Mouse (Mus musculus) embryonic facial prominence, embryonic 12.5 days (tissue): ENCODE data around the gene Thumpd1. TPM values are rescaled to one million over a fixed set of nuclear protein-coding genes. Genes with fewer than 3 reads are reported as not detected.

Source experiments
- ATAC-seq: fragments of 200-750 bp; cut with Nextera tagmentation; 2 replicates; pipeline ENCODE4 v1.8.0; 2017; ENCODE audit not compliant: insufficient number of reproducible peaks, insufficient read depth, low FRiP score, low TSS enrichment
- H3K27ac ChIP-seq: fragments of 300-500 bp; sonication (generic); 2 replicates; pipeline ENCODE4 v1.5.1; 2016; ENCODE audit warnings: mild to moderate bottlenecking
- H3K27me3 ChIP-seq: fragments of 300-500 bp; sonication (generic); 2 replicates; pipeline ENCODE4 v1.6.1; 2016; ENCODE audit warnings: mild to moderate bottlenecking, moderate library complexity
- H3K36me3 ChIP-seq: fragments of 300-500 bp; sonication (generic); 2 replicates; pipeline ENCODE4 v1.6.1; 2016; ENCODE audit warnings: mild to moderate bottlenecking
- H3K4me1 ChIP-seq: fragments of 300-500 bp; sonication (generic); 2 replicates; pipeline ENCODE4 v1.6.1; 2016
- H3K4me2 ChIP-seq: fragments of 300-500 bp; sonication (generic); replicated peaks from 2 replicates; pipeline ENCODE4 v1.6.1; 2016; ENCODE audit warnings: mild to moderate bottlenecking, moderate library complexity
- H3K4me3 ChIP-seq: fragments of 300-500 bp; sonication (generic); 2 replicates; pipeline ENCODE4 v1.5.1; 2016; ENCODE audit warnings: mild to moderate bottlenecking
- H3K9ac ChIP-seq: fragments of 300-500 bp; sonication (generic); 2 replicates; pipeline ENCODE4 v1.6.1; 2016; ENCODE audit warnings: mild to moderate bottlenecking, moderate library complexity
- H3K9me3 ChIP-seq: fragments of 300-500 bp; sonication (generic); 2 replicates; pipeline ENCODE4 v1.6.1; 2016; ENCODE audit warnings: mild to moderate bottlenecking, moderate library complexity
- WGBS: fragments of 180-500 bp; shearing (Covaris S2); methylation state at CpG from one replicate; pipeline ENCODE4 v1.1.7; 2016; 5-methylcytosine and 5-hydroxymethylcytosine counted together
- polyA plus RNA-seq: library from polyadenylated mRNA; unstranded; fragments of >200 nt; fragmentation: Nextera tagmentation; extraction: Ambion mirVana; gene quantifications from 2 replicates; pipeline ENCODE4 v1.2.1, GENCODE M21; 2016

Gene Thumpd1
- 87.5 and 93.7 TPM in 2 replicates for polyA plus RNA-seq

- Histone ChIP-seq H3K4me1 (peaks cover 6% of the 10 kb centered on the region), H3K4me2 (peak within 1 kb of the TSS; percentile 82), H3K36me3 (peaks cover 35% of the 10 kb centered on the region), H3K9ac (peak within 1 kb of the TSS; percentile 79), H3K27ac (peak within 1 kb of the TSS; percentile 67), H3K9me3 (no peaks in the 10 kb centered on the region), H3K4me3 (peak within 1 kb of the TSS; percentile 99), H3K27me3 (no peaks in the 10 kb centered on the region)
- ATAC-seq, result peak; percentile 81
- WGBS, result under 1% methylated on average over 60 of the region's 60 CpGs
Measured at GRCm38 (mm10) chr7:119720253-119720946, at the start of gene Thumpd1. TSS of gene Thumpd1 (minus strand) at chr7:119720798.

GRCm38 (mm10) chr7:119769895-119770294, 49.3 kb upstream of the Thumpd1 start:
- WGBS, result 92% methylated on average over 8 of the region's 8 CpGs
- no peak for ATAC-seq
- no peaks in the 10 kb centered on the region for H3K36me3 ChIP-seq
- H3K27me3 ChIP-seq, result no peaks in the 10 kb centered on the region
- H3K4me3 ChIP-seq, result no peak overlapping the region
- H3K27ac ChIP-seq, result no peak overlapping the region
- H3K4me2 ChIP-seq, result no peak overlapping the region
- H3K9me3 ChIP-seq, result no peaks in the 10 kb centered on the region
- H3K9ac ChIP-seq, result no peak overlapping the region
- no peaks in the 10 kb centered on the region for H3K4me1 ChIP-seq

- no peaks in the 10 kb centered on the region for H3K9me3 ChIP-seq
- H3K4me1 ChIP-seq, result no peaks in the 10 kb centered on the region
- no peak overlapping the region for H3K9ac ChIP-seq
- no peak overlapping the region for H3K27ac ChIP-seq
- H3K4me2 ChIP-seq, result no peak overlapping the region
- no peaks in the 10 kb centered on the region for H3K36me3 ChIP-seq
- ATAC-seq, result no peak
- no peaks in the 10 kb centered on the region for H3K27me3 ChIP-seq
- H3K4me3 ChIP-seq, result no peak overlapping the region
- WGBS, result 84% methylated on average over 6 of the region's 6 CpGs
Measured at GRCm38 (mm10) chr7:119766996-119767395, 46.4 kb upstream of the Thumpd1 start.

- Histone ChIP-seq H3K9ac (no peak overlapping the region), H3K4me2 (no peak overlapping the region), H3K36me3 (no peaks in the 10 kb centered on the region), H3K4me3 (no peak overlapping the region), H3K27ac (no peak overlapping the region), H3K4me1 (no peaks in the 10 kb centered on the region), H3K9me3 (no peaks in the 10 kb centered on the region), H3K27me3 (no peaks in the 10 kb centered on the region)
- no peak for ATAC-seq
- WGBS, result 92% methylated on average over 3 of the region's 3 CpGs
Measured at GRCm38 (mm10) chr7:119764377-119764776, 43.8 kb upstream of the Thumpd1 start.

- H3K4me1 ChIP-seq, result no peaks in the 10 kb centered on the region
- WGBS, result 63% methylated on average over 4 of the region's 4 CpGs
- ATAC-seq, result no peak
- H3K27me3 ChIP-seq, result no peaks in the 10 kb centered on the region
- no peaks in the 10 kb centered on the region for H3K9me3 ChIP-seq
- H3K9ac ChIP-seq, result no peak overlapping the region
- no peak overlapping the region for H3K4me3 ChIP-seq
- no peaks in the 10 kb centered on the region for H3K36me3 ChIP-seq
- no peak overlapping the region for H3K4me2 ChIP-seq
- H3K27ac ChIP-seq, result no peak overlapping the region
Measured at GRCm38 (mm10) chr7:119762166-119762697, 41.6 kb upstream of the Thumpd1 start.

- 69% methylated on average over 11 of the region's 11 CpGs for WGBS
- Histone ChIP-seq H3K4me2 (no peak within 1 kb of the TSS), H3K9ac (no peak within 1 kb of the TSS), H3K4me3 (no peak within 1 kb of the TSS), H3K4me1 (no peaks in the 10 kb centered on the region), H3K27me3 (no peaks in the 10 kb centered on the region), H3K36me3 (no peaks in the 10 kb centered on the region), H3K9me3 (no peaks in the 10 kb centered on the region), H3K27ac (no peak within 1 kb of the TSS)
- ATAC-seq, result no peak
Measured at GRCm38 (mm10) chr7:119760527-119760951, 39.9 kb upstream of the Thumpd1 start, which contains the start of gene Acsm3. TSS of gene Acsm3 (plus strand) at chr7:119760923.

GRCm38 (mm10) chr7:119753696-119754095, 33.1 kb upstream of the Thumpd1 start:
- Histone ChIP-seq H3K27ac (no peak overlapping the region), H3K4me3 (no peak overlapping the region), H3K9ac (no peak overlapping the region), H3K36me3 (no peaks in the 10 kb centered on the region), H3K27me3 (no peaks in the 10 kb centered on the region), H3K4me2 (no peak overlapping the region), H3K4me1 (no peaks in the 10 kb centered on the region), H3K9me3 (no peaks in the 10 kb centered on the region)
- 83% methylated on average over 1 of the region's 1 CpGs for WGBS
- no peak for ATAC-seq

- Histone ChIP-seq H3K9me3 (no peaks in the 10 kb centered on the region), H3K36me3 (no peaks in the 10 kb centered on the region), H3K4me2 (no peak overlapping the region), H3K9ac (no peak overlapping the region), H3K27ac (no peak overlapping the region), H3K4me3 (no peak overlapping the region), H3K4me1 (no peaks in the 10 kb centered on the region), H3K27me3 (no peaks in the 10 kb centered on the region)
- no peak for ATAC-seq
- 58% methylated on average over 2 of the region's 2 CpGs for WGBS
Measured at GRCm38 (mm10) chr7:119749942-119750341, 29.3 kb upstream of the Thumpd1 start.

GRCm38 (mm10) chr7:119748761-119749160, 28.2 kb upstream of the Thumpd1 start:
- Histone ChIP-seq H3K36me3 (no peaks in the 10 kb centered on the region), H3K4me1 (no peaks in the 10 kb centered on the region), H3K9ac (no peak overlapping the region), H3K27me3 (0 out of 2 replicates have a peak, but pooled peaks cover 2% of the 10 kb centered on the region), H3K4me3 (no peak overlapping the region), H3K27ac (no peak overlapping the region), H3K4me2 (no peak overlapping the region), H3K9me3 (no peaks in the 10 kb centered on the region)
- ATAC-seq, result no peak
- WGBS, result 75% methylated on average over 1 of the region's 2 CpGs

- H3K9me3 ChIP-seq, result no peaks in the 10 kb centered on the region
Measured at GRCm38 (mm10) chr7:119745869-119746268, 25.3 kb upstream of the Thumpd1 start.

GRCm38 (mm10) chr7:119744321-119744720, 23.7 kb upstream of the Thumpd1 start:
- no peak overlapping the region for H3K9ac ChIP-seq

More at GRCm38 (mm10) chr7:119745869-119746268, 25.3 kb upstream of the Thumpd1 start:
- H3K9ac ChIP-seq, result no peak overlapping the region
- H3K27ac ChIP-seq, result no peak overlapping the region
- H3K27me3 ChIP-seq, result 0 out of 2 replicates have a peak, but pooled peaks cover 2% of the 10 kb centered on the region
- WGBS, result 84% methylated on average over 1 of the region's 1 CpGs
- no peaks in the 10 kb centered on the region for H3K36me3 ChIP-seq
- H3K4me1 ChIP-seq, result no peaks in the 10 kb centered on the region
- no peak overlapping the region for H3K4me2 ChIP-seq
- H3K4me3 ChIP-seq, result no peak overlapping the region
- ATAC-seq, result no peak

More at GRCm38 (mm10) chr7:119744321-119744720, 23.7 kb upstream of the Thumpd1 start:
- 7% methylated on average over 34 of the region's 34 CpGs for WGBS
- H3K27me3 ChIP-seq, result 0 out of 2 replicates have a peak, but pooled peaks cover 2% of the 10 kb centered on the region
- H3K27ac ChIP-seq, result no peak overlapping the region
- no peaks in the 10 kb centered on the region for H3K9me3 ChIP-seq
- no peaks in the 10 kb centered on the region for H3K36me3 ChIP-seq
- 0 out of 2 replicates have a peak overlapping the region, but pooled peaks have one; percentile 7 for H3K4me3 ChIP-seq
- no peak for ATAC-seq
- no peaks in the 10 kb centered on the region for H3K4me1 ChIP-seq
- H3K4me2 ChIP-seq, result peak overlapping the region; percentile 31
